Mouse (Mus musculus) G1E (cell line): ENCODE measurements around the gene Spg7. TPM values are rescaled to one million over a fixed set of nuclear protein-coding genes. Genes with fewer than 3 reads are reported as not detected.
A peak's percentile ranks its signal among the peaks of the same experiment; 100 is the strongest.

Experiments
- ATAC-seq: 2 replicates; pipeline ENCODE4 v1.8.0; 2016; ENCODE audit warnings: mild to moderate bottlenecking; ENCODE audit not compliant: insufficient number of reproducible peaks, poor library complexity, low FRiP score, severe bottlenecking; ENCODE audit errors: extremely low read depth
- DNase-seq: peaks from one replicate; pipeline ENCODE4 v3.0.0; 2012; ENCODE audit warnings: low spot score
- H3K27me3 ChIP-seq: 2 replicates; pipeline ENCODE4 v1.6.1; 2012; ENCODE audit warnings: mild to moderate bottlenecking, low read length, inconsistent platforms; ENCODE audit not compliant: insufficient read depth
- H3K36me3 ChIP-seq: replicated peaks from 2 replicates; pipeline ENCODE3; 2012; ENCODE audit warnings: mild to moderate bottlenecking, inconsistent platforms
- H3K4me1 ChIP-seq: 2 replicates; pipeline ENCODE4 v1.6.1; 2012; ENCODE audit warnings: low read depth, low read length, inconsistent platforms, mixed read lengths; ENCODE audit not compliant: insufficient read depth
- H3K4me3 ChIP-seq: 2 replicates; pipeline ENCODE4 v1.5.1; 2012; ENCODE audit warnings: low read depth, mild to moderate bottlenecking, inconsistent platforms, low read length, moderate library complexity, mixed read lengths
- H3K9me3 ChIP-seq: replicated peaks from 2 replicates; pipeline ENCODE4 v1.6.1; 2012; ENCODE audit warnings: inconsistent platforms
- CTCF ChIP-seq: IDR thresholded peaks from 2 replicates; pipeline ENCODE4 v1.5.1; 2012; ENCODE audit warnings: low read depth, low read length, inconsistent platforms, mixed read lengths
- GATA1 ChIP-seq: IDR thresholded peaks from 2 replicates; pipeline ENCODE4 v1.6.1; 2012; ENCODE audit warnings: borderline replicate concordance, low read length, inconsistent platforms, mixed read lengths
- GATA2 ChIP-seq: IDR thresholded peaks from 2 replicates; pipeline ENCODE4 v1.6.1; 2012; ENCODE audit warnings: low read depth, low read length, inconsistent platforms, borderline replicate concordance
- POLR2AphosphoS5 ChIP-seq: IDR thresholded peaks from 2 replicates; pipeline ENCODE4 v1.6.1; 2012; ENCODE audit warnings: low read depth, low read length, inconsistent platforms; ENCODE audit not compliant: insufficient replicate concordance
- TAL1 ChIP-seq: conservative IDR thresholded peaks from 2 replicates; pipeline ENCODE4 v1.6.1; 2012; ENCODE audit warnings: low read depth, low read length, inconsistent platforms, mixed read lengths
- polyA plus RNA-seq: library from polyadenylated mRNA; stranded (reverse); fragments of >175 nt; gene quantifications from 2 replicates; pipeline ENCODE4 v1.2.3, GENCODE M21; 2012
- total RNA-seq, 2 experiments: library from RNA; stranded (forward) in 1 of 2; stranded (reverse) in 1 of 2; fragments of 200-1000 nt in 1 of 2; fragments of >200 nt in 1 of 2; fragmentation: Nextera tagmentation in 1 of 2; gene quantifications; 2 replicates each; pipeline ENCODE4 v1.2.3; 2014 to 2017

Gene Spg7
- total and polyA plus RNA-seq, 3 experiments, result 11.7 to 40.2 (median 20.9) TPM

- peak; percentile 31; the same call in 1 of the 2 replicates for ATAC-seq
- peaks cover 71% of the 10 kb centered on the region for H3K4me1 ChIP-seq
- peaks cover 8% of the 10 kb centered on the region for H3K27me3 ChIP-seq
- peak within 1 kb of the TSS; percentile 79 for H3K4me3 ChIP-seq
- TF ChIP-seq CTCF, result no peak
- TF ChIP-seq GATA2, result no peak
- TF ChIP-seq GATA1, result no peak
- no peak for TF ChIP-seq POLR2AphosphoS5
- TF ChIP-seq TAL1, result no peak; the same call in 1 of the 2 replicates
- H3K36me3 ChIP-seq, result peaks cover 22% of the 10 kb centered on the region
- no peaks in the 10 kb centered on the region for H3K9me3 ChIP-seq
- DNase-seq, result peak; percentile 79
Observed at GRCm38 (mm10) chr8:123117127-123117731, 54.5 kb downstream of the Spg7 start, which contains the start of gene Cpne7. Cpne7 (plus strand) TSS chr8:123117374.

GRCm38 (mm10) chr8:123117744-123118143 lies 55.0 kb downstream of the Spg7 start:
- H3K27me3 ChIP-seq, result peaks cover 8% of the 10 kb centered on the region
- peak overlapping the region; percentile 79 for H3K4me3 ChIP-seq
- peaks cover 27% of the 10 kb centered on the region for H3K36me3 ChIP-seq
- H3K9me3 ChIP-seq, result no peaks in the 10 kb centered on the region
- DNase-seq, result no peak
- TF ChIP-seq POLR2AphosphoS5 (no peak), TAL1 (no peak)
- ATAC-seq, result no peak
- peaks cover 69% of the 10 kb centered on the region for H3K4me1 ChIP-seq

- Histone ChIP-seq H3K27me3 (peaks cover 8% of the 10 kb centered on the region), H3K9me3 (no peaks in the 10 kb centered on the region), H3K4me1 (peaks cover 56% of the 10 kb centered on the region), H3K4me3 (no peak overlapping the region), H3K36me3 (peaks cover 61% of the 10 kb centered on the region)
- ATAC-seq (no peak), DNase-seq (no peak)
- TF ChIP-seq TAL1, result no peak
- no peak for TF ChIP-seq GATA1
- no peak for TF ChIP-seq GATA2
- TF ChIP-seq CTCF, result no peak
- TF ChIP-seq POLR2AphosphoS5, result no peak
Observed at GRCm38 (mm10) chr8:123122059-123122458, 59.3 kb downstream of the Spg7 start.

GRCm38 (mm10) chr8:123122670-123123069 lies 59.9 kb downstream of the Spg7 start:
- H3K27me3 ChIP-seq, result peaks cover 5% of the 10 kb centered on the region
- H3K4me3 ChIP-seq, result no peak overlapping the region
- peaks cover 67% of the 10 kb centered on the region for H3K36me3 ChIP-seq
- no peak for TF ChIP-seq GATA2
- no peak for DNase-seq
- H3K4me1 ChIP-seq, result peaks cover 51% of the 10 kb centered on the region
- ATAC-seq, result no peak
- no peaks in the 10 kb centered on the region for H3K9me3 ChIP-seq

- H3K4me1 ChIP-seq, result peaks cover 32% of the 10 kb centered on the region
- peaks cover 81% of the 10 kb centered on the region for H3K36me3 ChIP-seq
- H3K27me3 ChIP-seq, result no peaks in the 10 kb centered on the region
- no peak for TF ChIP-seq POLR2AphosphoS5
- H3K4me3 ChIP-seq, result no peak overlapping the region
- ATAC-seq (no peak), DNase-seq (no peak)
- no peaks in the 10 kb centered on the region for H3K9me3 ChIP-seq
Observed at GRCm38 (mm10) chr8:123126193-123126816, 63.6 kb downstream of the Spg7 start.

- DNase-seq (no peak), ATAC-seq (no peak)
- TF ChIP-seq POLR2AphosphoS5 (no peak), GATA2 (no peak), GATA1 (no peak), CTCF (no peak)
- peaks cover 3% of the 10 kb centered on the region for H3K9me3 ChIP-seq
- H3K4me3 ChIP-seq, result no peak overlapping the region
- peaks cover 50% of the 10 kb centered on the region for H3K36me3 ChIP-seq
- no peaks in the 10 kb centered on the region; the same call in 1 of the 2 replicates for H3K27me3 ChIP-seq
- peaks cover 15% of the 10 kb centered on the region for H3K4me1 ChIP-seq
Observed at GRCm38 (mm10) chr8:123131041-123131440, 68.3 kb downstream of the Spg7 start.

GRCm38 (mm10) chr8:123132953-123133352 lies 70.2 kb downstream of the Spg7 start:
- Histone ChIP-seq H3K4me1 (peaks cover 7% of the 10 kb centered on the region; the same call in 1 of the 2 replicates), H3K9me3 (peaks cover 3% of the 10 kb centered on the region), H3K27me3 (peaks cover 8% of the 10 kb centered on the region), H3K36me3 (peaks cover 33% of the 10 kb centered on the region), H3K4me3 (no peak overlapping the region)
- ATAC-seq (no peak), DNase-seq (no peak)
- TF ChIP-seq POLR2AphosphoS5 (no peak), GATA2 (no peak), CTCF (no peak), TAL1 (no peak), GATA1 (no peak)
